Mouse (Mus musculus) bone marrow macrophage, adult 2 months (primary cell): Measurements from ENCODE around the gene Mgat4c.

Experiments
- CTCF ChIP-seq: IDR thresholded peaks from 2 replicates; pipeline ENCODE4 v1.5.1; 2012; ENCODE audit warnings: low read depth, mild to moderate bottlenecking, low read length, moderate library complexity
- POLR2A ChIP-seq: IDR thresholded peaks from 2 replicates; pipeline ENCODE4 v1.6.1; 2012; ENCODE audit warnings: mild to moderate bottlenecking, low read depth, low read length, borderline replicate concordance

- TF ChIP-seq POLR2A, result no peak
- no peak for TF ChIP-seq CTCF
These were observed 89.9 kb downstream of the Mgat4c start for GRCm38 (mm10) chr10:101771157-101771556.
